Mouse (Mus musculus): ENCODE data around the gene Bsx.
A peak's percentile ranks its signal among the peaks of the same experiment; 100 is the strongest.

The Bsx gene

GRCm38 (mm10) chr9:40873556-40874470 is at the start of gene Bsx:
Gene Bsx (plus strand): TSS chr9:40874127.
- DNase-seq (ENCODE audit: low spot score in 2 of 2): peak in 1 of 2 experiments; percentile 32

GRCm38 (mm10) chr9:40825601-40826000 is 48.3 kb upstream of the Bsx start:
- no peak for DNase-seq (ENCODE audit: low spot score in 2 of 2)

- no peak for DNase-seq (ENCODE audit: low spot score in 2 of 2)
Measured at GRCm38 (mm10) chr9:40827366-40827765, 46.6 kb upstream of the Bsx start.

GRCm38 (mm10) chr9:40834569-40834968 is 39.4 kb upstream of the Bsx start:
- DNase-seq (ENCODE audit: low spot score in 2 of 2): peak; percentile 82 to 83

GRCm38 (mm10) chr9:40836681-40837080 is 37.2 kb upstream of the Bsx start:
- no peak for DNase-seq (ENCODE audit: low spot score in 2 of 2)

GRCm38 (mm10) chr9:40839662-40840061 is 34.3 kb upstream of the Bsx start:
- no peak for DNase-seq (ENCODE audit: low spot score in 2 of 2)

GRCm38 (mm10) chr9:40851515-40851914 is 22.4 kb upstream of the Bsx start:
- no peak for DNase-seq (ENCODE audit: low spot score in 2 of 2)

- no peak for DNase-seq (ENCODE audit: low spot score in 2 of 2)
Measured at GRCm38 (mm10) chr9:40858461-40859160, 15.3 kb upstream of the Bsx start.

GRCm38 (mm10) chr9:40859196-40859595 is 14.7 kb upstream of the Bsx start:
- no peak for DNase-seq (ENCODE audit: low spot score in 2 of 2)

- DNase-seq (ENCODE audit: low spot score in 2 of 2): no peak
Measured at GRCm38 (mm10) chr9:40870331-40870730, 3.6 kb upstream of the Bsx start.

- DNase-seq (ENCODE audit: low spot score in 2 of 2): no peak
Measured at GRCm38 (mm10) chr9:40871369-40872155, 2.4 kb upstream of the Bsx start.

GRCm38 (mm10) chr9:40872156-40872478 is 1.8 kb upstream of the Bsx start:
- peak in 1 of 2 experiments; percentile 32 for DNase-seq (ENCODE audit: low spot score in 2 of 2)

- DNase-seq (ENCODE audit: low spot score in 2 of 2): no peak
Measured at GRCm38 (mm10) chr9:40874961-40875360, 1.0 kb downstream of the Bsx start.

GRCm38 (mm10) chr9:40875431-40875830 is 1.5 kb downstream of the Bsx start:
- DNase-seq (ENCODE audit: low spot score in 2 of 2): no peak

GRCm38 (mm10) chr9:40876164-40876563 is 2.2 kb downstream of the Bsx start:
- no peak for DNase-seq (ENCODE audit: low spot score in 2 of 2)

- no peak for DNase-seq (ENCODE audit: low spot score in 2 of 2)
Measured at GRCm38 (mm10) chr9:40876693-40877092, 2.8 kb downstream of the Bsx start.

- DNase-seq (ENCODE audit: low spot score in 2 of 2): no peak
Measured at GRCm38 (mm10) chr9:40877146-40877880, 3.4 kb downstream of the Bsx start.

- no peak for DNase-seq (ENCODE audit: low spot score in 2 of 2)
Measured at GRCm38 (mm10) chr9:40877881-40878235, 3.9 kb downstream of the Bsx start.

- no peak for DNase-seq (ENCODE audit: low spot score in 2 of 2)
Measured at GRCm38 (mm10) chr9:40878291-40878945, 4.5 kb downstream of the Bsx start.

- DNase-seq (ENCODE audit: low spot score in 2 of 2): no peak
Measured at GRCm38 (mm10) chr9:40878998-40879397, 5.1 kb downstream of the Bsx start.

GRCm38 (mm10) chr9:40885669-40886068 is 11.7 kb downstream of the Bsx start:
- no peak for DNase-seq (ENCODE audit: low spot score in 2 of 2)

Measured in cerebellum, postnatal 4 days (tissue).